Mouse (Mus musculus): Measurements from ENCODE around the gene Selenov.

- no peak for TF ChIP-seq GATA1 (IDR thresholded peaks at IDR 0.05; ENCODE audit: borderline replicate concordance, low read length)
- TF ChIP-seq FLI1 (IDR thresholded peaks at IDR 0.05; ENCODE audit: low read length), result no peak
These were observed 8.0 kb upstream of the Selenov start for GRCm38 (mm10) chr7:28298837-28299625.

Measured in megakaryocyte, embryonic 14.5 days (primary cell).